Mouse (Mus musculus) fat pad, adult 2 months (tissue): Measurements from ENCODE around the gene Pigr.

Source experiments
- DNase-seq: peaks from one replicate; pipeline ENCODE4 v3.0.0-alpha.2; 2011; ENCODE audit warnings: low read depth, low spot score; ENCODE audit errors: extremely low read depth

The Pigr gene

DNA sequence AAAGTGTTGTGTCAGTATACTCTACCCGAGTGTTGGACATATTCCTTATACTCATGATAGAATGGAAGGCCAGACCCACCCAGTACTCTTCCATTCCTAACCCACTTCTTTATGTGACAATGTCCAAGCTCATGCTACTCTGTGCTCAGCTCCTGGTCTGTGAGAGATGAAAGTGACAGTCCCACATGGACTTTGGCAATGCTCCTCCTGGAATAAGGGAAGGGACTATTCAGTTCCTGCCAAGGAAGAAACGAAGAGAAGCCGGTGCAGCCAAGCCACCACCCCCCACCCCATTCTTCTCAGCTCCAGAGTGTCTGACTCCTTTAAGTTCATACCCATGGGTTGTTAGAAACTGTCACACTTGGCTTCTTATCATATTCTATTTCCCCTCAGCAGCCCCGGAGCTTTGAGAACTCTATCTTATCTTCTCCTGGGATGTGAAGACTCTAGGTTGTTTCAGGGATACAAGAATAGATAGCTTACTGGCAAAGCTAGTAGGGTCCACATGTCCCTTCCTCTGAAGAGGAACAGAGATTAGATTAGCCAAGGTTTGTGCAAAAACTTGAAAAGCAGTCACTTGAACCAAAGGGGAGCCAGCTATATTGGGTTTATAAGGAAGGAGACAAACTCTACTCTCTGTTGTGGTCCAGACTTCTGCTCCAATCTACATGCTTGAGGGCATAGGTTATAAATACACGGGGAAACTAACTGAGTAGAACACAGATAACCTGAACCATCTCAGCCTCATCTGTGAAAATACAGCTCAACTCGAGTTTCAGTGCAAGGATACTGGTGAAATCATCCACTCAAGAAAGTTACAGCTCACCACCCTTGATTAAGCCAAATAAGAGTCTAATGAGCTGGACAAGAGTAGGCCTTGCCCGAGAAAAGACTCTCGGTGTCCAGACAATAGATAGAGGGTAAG is 3.7 kb downstream of the Pigr start:
- DNase-seq: no peak

DNA sequence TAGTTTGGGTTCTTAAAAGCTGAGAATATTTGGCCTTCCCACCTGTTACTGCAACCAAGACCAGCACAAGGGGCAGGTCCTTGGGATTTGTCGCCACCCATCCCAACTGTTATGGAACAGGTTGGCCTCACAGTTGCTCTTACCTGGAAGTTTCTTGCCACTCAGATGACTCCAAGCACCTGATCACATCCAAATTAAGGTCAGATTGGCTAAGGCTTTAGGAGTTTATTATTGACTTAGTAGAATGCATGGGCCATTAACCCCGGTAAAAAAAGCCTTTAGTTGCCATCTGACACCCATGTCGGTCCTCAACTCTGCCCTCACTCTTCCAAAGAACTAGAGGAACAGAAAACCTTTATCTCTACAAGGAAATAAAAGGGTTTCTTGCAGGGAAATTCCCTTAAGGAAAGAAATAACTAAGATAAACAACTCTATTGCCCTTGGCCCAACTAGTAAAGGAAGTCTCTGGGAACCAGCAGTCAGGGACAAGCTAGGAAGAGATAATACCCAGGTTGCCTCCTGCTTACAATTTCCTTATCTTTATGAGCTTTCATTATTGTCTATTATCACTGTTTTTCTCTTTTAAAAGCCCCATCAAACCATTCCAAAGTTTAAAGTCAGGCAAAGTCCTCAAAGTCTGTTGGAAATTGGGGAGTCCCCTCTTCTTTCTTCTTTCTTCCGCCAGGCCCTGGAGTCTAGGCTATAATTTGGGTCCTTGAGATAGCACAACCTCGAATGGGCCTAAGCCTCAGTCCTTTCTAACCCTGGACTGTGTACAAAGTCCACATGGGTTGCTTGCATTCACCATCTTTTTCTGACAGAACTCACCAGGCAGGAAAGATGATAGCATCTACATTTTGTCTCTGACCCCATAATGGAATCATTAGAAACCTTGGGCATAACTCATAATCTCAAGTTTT is 6.0 kb downstream of the Pigr start:
- DNase-seq: no peak

DNA sequence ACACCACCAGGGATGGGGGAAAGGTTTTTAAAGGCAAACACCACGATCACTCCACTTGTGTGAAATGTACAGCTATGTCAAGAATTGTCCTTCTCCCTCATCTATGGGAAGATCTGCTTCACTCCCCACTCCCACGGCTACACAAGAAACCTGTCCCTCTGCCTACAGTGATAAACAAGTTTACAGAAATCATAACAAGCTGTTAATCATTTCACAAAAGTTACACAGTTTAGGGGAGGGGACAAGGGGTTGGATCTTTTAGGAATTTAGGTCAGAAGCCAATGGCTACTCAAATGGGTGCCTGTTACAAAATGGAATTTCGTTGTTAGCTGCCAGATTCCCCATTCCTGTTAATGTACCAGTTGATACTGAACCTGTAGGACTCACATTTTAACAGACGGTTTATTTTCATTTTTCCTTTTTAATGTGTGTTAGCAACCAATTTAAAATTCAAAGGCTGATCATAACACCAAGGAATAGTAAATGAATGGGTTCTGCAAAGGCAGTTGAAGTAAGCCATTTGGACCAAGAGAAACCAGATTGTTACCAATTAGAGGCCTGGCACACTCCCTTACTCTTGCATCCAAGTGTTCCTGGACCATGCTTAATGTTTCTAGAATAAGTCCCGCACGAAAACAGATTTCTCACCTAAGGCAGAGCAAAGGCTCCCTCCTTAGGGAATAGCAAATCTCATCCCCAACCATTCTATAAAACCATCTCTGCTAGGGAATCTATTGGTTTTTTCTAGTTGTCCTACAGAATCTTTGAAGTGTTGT is 8.9 kb downstream of the Pigr start:
- no peak for DNase-seq

DNA sequence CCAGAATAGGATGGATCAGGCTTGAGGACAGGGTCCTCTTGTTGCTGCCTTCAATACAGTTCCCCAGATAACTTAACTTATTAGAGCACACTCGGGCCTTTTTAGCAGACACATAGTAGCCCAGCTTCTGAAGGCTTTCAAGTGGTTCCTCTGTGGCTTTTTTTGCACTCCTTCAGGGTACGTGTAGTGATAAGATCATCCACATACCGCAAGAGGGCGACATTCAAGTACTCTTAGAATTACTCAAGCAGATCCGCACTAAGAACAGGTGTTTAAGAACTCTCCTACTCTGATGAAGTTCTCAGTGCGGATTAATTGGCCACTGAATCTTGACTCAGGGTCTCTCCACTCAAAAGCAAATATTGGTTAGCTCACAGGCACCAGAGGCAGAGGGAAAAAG is 11.8 kb downstream of the Pigr start:
- no peak for DNase-seq

DNA sequence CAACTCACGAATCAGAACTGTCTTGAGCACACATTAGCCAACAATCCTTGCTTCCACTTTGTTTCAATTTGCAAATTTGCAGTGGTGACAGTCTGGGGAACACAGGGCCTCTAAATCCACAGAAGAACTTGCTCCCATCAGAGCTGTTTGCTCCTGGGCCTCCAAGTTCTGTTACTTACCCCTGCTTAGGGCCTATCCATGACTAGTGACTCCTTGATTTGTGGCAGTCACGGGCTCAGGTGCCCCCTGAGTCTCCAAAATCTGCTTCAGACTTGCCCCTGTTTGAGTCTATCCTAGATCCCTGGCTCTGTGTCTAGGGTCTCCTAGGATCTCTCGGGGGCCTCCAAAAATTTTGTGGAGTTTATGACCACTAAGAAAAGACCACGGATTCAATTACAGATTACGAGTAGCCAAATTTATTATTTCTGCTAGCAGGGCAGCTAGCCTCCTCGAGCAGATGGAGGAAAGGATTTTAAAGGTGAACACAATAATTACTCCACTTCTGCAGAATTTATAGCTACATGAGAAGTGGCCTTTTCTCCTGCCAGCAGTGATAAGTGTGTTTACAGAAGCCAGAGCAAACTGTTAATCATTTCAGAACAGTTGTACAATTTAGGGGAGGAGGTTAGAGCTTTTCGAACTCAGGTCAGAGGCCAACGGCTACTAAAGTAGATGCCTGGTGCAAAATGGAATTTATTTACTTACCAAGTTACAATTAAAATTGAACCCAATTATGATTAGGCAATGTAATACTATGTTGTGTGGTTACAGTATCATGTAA is 14.3 kb downstream of the Pigr start:
- no peak for DNase-seq

DNA sequence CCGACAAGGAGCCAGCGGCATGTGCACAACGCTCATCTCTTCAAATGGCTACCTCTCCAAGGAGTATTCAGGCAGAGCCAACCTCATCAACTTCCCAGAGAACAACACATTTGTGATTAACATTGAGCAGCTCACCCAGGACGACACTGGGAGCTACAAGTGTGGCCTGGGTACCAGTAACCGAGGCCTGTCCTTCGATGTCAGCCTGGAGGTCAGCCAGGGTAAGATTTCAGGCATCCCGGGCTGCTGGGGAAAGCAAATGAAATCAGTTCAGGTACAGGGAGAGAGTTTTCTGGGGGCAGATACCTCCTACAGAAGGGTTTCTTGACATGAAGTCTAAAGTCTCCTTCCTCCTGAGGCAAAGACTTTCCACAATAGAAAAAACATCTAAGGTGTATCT is 15.1 kb downstream of the Pigr start:
- DNase-seq: no peak

DNA sequence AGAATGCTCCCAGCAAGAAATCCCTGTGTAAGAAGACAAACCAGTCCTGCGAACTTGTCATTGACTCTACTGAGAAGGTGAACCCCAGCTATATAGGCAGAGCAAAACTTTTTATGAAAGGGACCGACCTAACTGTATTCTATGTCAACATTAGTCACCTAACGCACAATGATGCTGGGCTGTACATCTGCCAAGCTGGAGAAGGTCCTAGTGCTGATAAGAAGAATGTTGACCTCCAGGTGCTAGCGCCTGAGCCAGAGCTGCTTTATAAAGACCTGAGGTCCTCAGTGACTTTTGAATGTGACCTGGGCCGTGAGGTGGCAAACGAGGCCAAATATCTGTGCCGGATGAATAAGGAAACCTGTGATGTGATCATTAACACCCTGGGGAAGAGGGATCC is 18.0 kb downstream of the Pigr start:
- DNase-seq: no peak

DNA sequence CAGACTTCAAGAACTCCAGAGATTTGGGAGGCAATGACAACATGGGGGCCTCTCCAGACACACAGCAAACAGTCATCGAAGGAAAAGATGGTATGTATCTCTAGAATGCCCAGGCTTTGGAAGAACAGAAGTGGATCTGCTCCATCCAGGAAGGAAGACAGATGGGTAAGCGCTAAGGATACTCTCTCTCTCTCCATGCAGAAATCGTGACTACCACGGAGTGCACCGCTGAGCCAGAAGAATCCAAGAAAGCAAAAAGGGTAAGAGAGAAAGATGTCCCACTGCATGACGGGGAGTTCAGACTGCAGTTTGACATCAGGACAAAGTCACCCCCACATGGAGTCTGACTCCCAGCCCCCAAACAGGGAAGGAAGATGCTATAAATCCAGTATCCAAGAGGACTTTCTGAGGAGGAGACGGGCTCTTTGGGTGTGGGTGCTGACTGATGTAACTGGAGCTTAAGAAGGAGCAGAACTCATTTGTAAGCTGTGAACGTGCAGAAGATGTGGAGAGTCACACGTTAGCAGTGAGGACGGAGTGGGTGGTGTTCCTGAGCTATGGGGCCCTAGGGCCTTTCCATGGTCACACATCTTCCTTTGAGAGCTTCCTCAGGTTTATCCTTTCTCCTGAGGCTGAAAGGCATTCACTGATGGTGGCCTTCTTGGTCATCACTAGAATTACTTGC is 23.2 kb downstream of the Pigr start:
- DNase-seq: no peak

DNA sequence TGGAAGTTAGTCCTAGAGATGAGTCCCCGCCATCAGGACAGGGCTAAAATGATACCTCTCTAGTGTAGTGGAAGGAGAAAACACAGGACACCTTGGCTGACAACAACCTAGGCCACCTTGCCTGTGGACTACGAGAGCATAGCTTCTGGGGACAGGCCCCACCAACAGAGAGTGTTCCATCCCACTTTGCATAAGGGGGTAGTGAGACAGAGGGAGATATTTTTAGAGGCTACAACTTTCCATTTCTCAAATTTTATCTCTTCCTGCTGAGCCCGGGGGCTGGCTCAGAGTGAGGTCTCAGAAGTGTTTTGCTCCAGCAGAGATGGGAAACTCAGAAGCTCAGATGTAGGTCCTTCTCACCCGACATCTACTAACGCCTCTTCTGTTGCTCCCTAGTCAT is 23.9 kb downstream of the Pigr start:
- no peak for DNase-seq

DNA sequence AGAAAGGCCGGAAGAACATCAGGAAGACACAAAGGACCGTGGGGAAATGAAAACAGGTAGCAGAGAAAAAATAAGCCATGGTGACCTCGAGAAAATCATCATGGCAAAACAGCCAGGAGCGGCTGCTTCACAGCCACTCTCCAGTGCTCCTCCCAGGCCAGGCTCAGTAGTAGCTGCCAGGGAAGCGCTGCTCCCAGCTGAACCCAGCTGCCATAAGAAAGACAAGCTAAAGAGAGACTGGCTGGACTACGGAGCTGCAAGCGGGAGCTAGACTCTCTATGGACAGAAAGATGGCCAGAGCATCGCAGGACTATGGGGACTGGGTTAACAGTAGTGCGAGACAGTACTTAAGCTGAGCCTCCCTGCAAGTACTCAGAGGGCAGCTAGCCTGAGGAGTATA is 28.3 kb downstream of the Pigr start:
- DNase-seq: no peak

DNA sequence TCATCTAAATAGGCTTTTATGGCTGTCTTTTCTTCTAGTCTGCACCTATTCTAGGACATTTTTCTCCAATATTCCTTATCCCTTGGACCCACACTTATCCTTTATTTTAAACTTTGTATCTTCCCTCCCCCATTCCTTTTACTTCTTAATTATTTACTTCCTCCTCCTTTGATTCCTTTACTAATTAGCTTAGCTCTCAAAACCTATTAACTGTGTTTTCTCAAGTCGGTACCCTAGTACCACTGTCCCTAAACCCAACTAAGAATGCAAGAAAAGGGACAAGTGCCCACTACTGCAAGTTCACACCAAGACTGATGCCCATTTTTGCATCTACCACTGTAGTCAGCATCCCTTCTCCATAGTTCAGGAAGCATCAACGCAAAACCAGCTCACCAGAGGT is 29.2 kb downstream of the Pigr start:
- DNase-seq: no peak

DNA sequence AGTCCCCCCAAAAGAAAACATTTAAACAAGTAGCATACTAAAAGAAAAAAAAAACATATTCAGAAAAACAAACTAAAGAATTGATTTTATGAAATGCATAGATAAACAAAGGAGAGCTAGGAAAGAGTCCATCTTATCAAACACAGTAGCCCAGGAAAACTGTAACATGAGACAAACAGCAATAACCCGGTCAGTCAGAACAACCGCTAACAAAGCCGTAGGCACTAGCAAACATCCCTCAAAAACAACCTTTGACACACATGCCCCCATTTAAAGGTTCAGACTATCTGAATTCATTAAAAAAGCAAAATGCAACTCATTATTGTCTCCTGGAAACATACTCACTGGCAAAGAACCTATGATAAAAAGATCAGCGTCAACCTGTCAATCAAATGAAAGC is 31.0 kb downstream of the Pigr start:
- DNase-seq: no peak

DNA sequence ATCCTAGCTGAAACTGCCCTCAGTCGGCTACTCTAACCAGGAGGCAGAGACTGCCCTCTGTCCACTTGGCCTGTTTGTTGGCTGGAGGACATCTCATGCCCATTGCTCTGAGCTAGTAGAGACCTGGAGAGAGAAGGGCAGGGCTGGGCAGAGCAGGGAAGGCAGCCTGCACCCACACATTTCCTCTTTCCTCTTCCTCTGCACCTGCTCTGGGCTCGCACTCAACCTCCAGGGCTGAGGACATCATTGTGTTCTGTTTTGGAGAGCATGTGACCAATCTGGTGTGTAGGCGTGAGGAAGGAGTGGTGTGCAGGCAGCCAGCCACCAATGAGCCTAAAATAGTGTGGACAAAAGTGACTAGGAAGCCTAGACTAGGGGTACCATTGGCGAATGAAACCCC is 37.8 kb downstream of the Pigr start:
- no peak for DNase-seq

DNA sequence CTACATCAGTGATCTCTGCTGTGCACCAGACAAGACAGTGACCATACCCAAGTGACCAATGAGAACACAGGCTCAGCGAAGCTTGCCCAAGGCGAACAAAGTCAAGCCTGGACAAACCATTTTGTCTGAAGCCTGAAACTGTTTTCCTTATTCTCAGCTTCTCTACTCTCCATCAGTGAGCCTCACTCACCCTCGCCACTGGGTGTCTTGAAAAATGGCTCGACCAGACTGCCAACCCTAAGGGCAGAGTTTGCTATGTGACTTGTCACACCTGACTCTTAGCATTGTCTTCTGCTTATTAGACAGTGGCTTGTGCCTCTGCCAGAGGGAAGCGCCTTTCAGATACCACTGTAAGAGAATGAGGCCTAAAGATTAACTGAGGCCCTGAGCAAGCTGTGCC is 38.3 kb downstream of the Pigr start:
- no peak for DNase-seq

DNA sequence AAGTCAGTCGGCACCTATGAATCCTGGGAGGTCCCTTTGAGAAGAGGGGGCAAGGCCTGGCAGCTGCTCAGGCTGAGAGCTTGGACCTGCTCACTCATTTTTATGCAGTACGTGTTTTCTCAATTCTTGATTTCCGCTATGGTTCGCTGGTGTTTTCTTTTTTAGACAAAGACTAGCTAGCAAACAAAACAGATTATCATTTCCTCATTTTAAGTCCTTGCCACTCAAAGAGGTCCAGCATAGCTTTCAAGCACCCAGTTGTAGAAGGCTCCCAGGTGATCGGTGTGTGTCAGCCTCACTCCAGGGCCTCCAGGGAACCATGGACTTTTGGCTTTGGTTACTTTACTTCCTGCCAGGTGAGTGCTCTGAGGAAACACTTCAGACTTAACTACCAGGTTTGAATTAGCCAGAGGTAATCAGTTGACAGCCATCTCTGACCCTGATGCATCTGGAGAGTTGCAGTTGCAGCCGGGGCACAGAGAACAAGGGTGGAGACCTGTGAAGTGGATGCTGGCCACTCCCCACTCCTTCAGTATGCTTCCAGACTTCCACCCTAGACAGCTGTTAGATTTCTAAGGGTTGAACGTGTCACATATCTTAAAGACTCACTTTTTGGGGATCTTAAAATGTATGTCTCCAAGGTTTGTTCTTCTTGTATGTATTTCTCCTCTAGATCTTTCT is 39.2 kb downstream of the Pigr start, which contains the start of gene Fcmr:
Fcmr (plus strand) TSS at position 129 of the 681 bp plus-strand sequence.
- no peak for DNase-seq

DNA sequence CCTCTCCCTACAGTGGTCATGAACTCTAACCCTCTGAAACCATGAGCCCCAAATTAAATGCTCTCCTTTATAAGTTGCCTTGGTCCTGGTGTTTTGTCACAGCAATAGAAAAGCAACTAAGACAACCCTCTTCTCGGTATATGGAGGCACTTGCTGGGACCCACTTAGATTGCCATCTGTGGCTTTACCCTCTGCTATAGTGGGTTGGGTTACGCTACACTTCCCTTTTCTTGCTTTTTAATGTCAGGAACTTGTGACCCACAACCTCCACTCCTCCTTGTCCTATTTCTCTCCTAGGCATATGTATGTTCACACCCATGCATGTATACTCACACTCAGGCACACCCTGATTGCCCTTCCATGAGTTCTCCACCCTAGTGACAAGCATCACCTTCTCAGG is 46.4 kb downstream of the Pigr start:
- DNase-seq: no peak

DNA sequence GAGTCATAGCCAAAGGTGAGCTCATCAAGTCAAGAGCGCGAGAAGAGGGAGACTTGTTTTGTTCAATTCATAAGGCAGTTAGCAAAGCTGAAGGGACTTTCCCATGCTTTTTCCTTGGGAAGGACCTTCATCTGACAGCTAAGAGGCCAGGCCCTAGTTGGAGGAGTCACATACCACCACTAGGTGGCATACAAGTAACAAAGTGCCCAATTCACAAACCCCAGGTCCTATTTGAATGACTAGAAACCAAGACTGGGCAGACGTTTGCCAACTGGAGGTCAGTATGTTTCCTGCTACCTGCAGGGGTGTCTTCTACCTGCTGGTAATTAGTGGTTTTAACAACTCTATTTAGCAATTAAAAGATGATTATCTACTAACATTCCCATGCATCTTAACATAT is 48.7 kb downstream of the Pigr start:
- DNase-seq: no peak

DNA sequence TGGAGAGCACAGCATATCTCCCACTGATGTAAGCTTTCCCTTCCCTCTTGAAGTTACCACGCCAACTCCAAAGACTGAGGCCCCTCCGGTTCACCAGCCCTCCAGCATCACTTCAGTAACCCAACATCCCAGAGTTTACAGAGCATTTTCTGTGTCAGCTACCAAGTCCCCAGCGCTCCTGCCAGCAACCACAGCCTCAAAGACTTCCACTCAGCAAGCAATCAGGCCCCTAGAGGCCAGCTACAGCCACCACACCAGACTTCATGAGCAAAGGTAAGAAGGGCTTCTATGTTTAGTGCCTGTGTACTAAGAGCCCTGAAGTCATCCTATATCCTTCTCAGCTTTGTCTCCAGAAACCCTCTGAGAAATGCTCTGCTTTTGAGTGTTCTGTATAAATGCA is 49.4 kb downstream of the Pigr start:
- no peak for DNase-seq

DNA sequence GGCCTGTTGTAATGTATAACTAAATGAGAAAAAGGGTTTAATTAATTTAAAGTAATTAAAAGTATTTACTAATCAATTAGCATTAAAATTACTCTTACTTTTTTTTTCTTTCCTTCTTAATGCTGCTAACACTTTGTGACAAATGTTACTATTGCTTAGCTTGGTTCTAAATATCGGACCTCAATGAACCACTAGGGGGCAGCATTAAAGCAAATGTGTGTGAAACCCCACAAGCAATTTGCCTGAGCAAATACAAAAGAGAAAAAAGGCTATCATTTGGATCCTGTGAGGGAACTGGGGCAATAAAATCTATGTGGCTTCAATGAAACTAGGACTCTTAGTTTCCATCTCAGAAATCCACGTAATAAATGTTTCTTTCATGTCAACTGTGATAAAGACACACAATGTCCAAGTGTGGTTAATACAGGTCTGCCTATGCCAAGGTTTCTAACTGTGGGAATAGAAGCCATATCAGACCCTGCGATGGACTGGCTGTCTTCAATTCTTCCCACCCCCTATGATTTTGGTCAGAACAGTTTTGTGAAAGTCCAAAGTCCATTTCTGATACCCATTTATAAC is 50.5 kb downstream of the Pigr start:
- DNase-seq: no peak
